Mouse (Mus musculus) heart, postnatal 4 days (tissue): ENCODE data around the gene Mapk1ip1l. TPM values are rescaled to one million over a fixed set of nuclear protein-coding genes. Genes with fewer than 3 reads are reported as not detected.
"Not testable (repeated sequence)": the region's sequence is repeated elsewhere in the genome, so short reads cannot be mapped to it uniquely, and the experiment has no call there.

Experiments
- DNase-seq: peaks from one replicate; pipeline ENCODE4 v3.0.0; 2021
- total RNA-seq, 2 experiments: library from RNA; stranded (reverse); gene quantifications; 2 replicates each; pipeline ENCODE4 v1.2.3; 2021

The Mapk1ip1l gene
- total RNA-seq, 2 experiments from 2014 or later = 68.9 to 73.5 TPM

- no peak for DNase-seq
Measured at GRCm38 (mm10) chr14:47305933-47306332, 7.9 kb downstream of the Mapk1ip1l start.

GRCm38 (mm10) chr14:47307669-47308068 lies 9.6 kb downstream of the Mapk1ip1l start:
- no peak for DNase-seq

GRCm38 (mm10) chr14:47309061-47309460 lies 11.0 kb downstream of the Mapk1ip1l start:
- DNase-seq = no peak

- no peak for DNase-seq
Measured at GRCm38 (mm10) chr14:47310342-47311181, 12.5 kb downstream of the Mapk1ip1l start.

- no peak for DNase-seq
Measured at GRCm38 (mm10) chr14:47319362-47319761, 21.3 kb downstream of the Mapk1ip1l start.

GRCm38 (mm10) chr14:47321581-47321980 lies 23.5 kb downstream of the Mapk1ip1l start:
- DNase-seq = not testable (repeated sequence)

GRCm38 (mm10) chr14:47325965-47326761 lies 28.1 kb downstream of the Mapk1ip1l start:
- no peak for DNase-seq

GRCm38 (mm10) chr14:47327347-47327746 lies 29.3 kb downstream of the Mapk1ip1l start:
- no peak for DNase-seq

- no peak for DNase-seq
Measured at GRCm38 (mm10) chr14:47331920-47332319, 33.9 kb downstream of the Mapk1ip1l start.

- peak; percentile 78 for DNase-seq
Measured at GRCm38 (mm10) chr14:47334819-47335218, 36.8 kb downstream of the Mapk1ip1l start.

GRCm38 (mm10) chr14:47335300-47335699 lies 37.2 kb downstream of the Mapk1ip1l start:
- no peak for DNase-seq

- DNase-seq = no peak
Measured at GRCm38 (mm10) chr14:47340231-47340925, 42.3 kb downstream of the Mapk1ip1l start.

GRCm38 (mm10) chr14:47341811-47342291 lies 43.8 kb downstream of the Mapk1ip1l start:
- no peak for DNase-seq

GRCm38 (mm10) chr14:47346715-47347114 lies 48.6 kb downstream of the Mapk1ip1l start:
- DNase-seq = no peak

- DNase-seq = no peak
Measured at GRCm38 (mm10) chr14:47350974-47351373, 52.9 kb downstream of the Mapk1ip1l start.

GRCm38 (mm10) chr14:47352272-47352671 lies 54.2 kb downstream of the Mapk1ip1l start:
- no peak for DNase-seq

GRCm38 (mm10) chr14:47353240-47353639 lies 55.2 kb downstream of the Mapk1ip1l start:
- DNase-seq = no peak

- DNase-seq = peak; percentile 24
Measured at GRCm38 (mm10) chr14:47354111-47354577, 56.1 kb downstream of the Mapk1ip1l start.

- no peak for DNase-seq
Measured at GRCm38 (mm10) chr14:47354948-47355347, 56.9 kb downstream of the Mapk1ip1l start.

- no peak for DNase-seq
Measured at GRCm38 (mm10) chr14:47356622-47357021, 58.6 kb downstream of the Mapk1ip1l start.

- no peak for DNase-seq
Measured at GRCm38 (mm10) chr14:47359610-47360009, 61.5 kb downstream of the Mapk1ip1l start.

GRCm38 (mm10) chr14:47361418-47361817 lies 63.4 kb downstream of the Mapk1ip1l start:
- no peak for DNase-seq
